Mouse (Mus musculus): ENCODE results near the gene Slc11a2. TPM values are rescaled to one million over a fixed set of nuclear protein-coding genes. Genes with fewer than 3 reads are reported as not detected.

The Slc11a2 gene
- polyA plus RNA-seq, 1 experiment from 2014 or later = 22.2 TPM

DNA sequence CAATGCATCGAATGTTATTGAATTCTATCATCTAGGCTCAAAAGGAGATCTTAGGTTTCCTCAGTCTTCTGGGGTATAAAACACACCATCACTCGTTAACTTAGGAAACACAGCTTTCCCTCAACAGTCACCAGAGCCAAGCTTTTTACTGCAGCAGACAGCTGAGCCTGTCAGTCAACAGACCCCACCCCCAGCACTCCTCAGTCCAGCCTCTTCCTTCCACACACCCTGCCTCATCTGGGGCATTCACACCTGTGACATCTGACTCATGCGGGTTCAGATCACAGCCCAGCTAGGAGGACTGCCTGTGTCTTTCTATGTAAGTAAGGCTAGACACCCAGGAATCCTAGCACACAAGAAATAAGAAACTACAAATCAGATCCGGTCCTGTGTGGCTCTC is 10.9 kb downstream of the Slc11a2 start:
- Histone ChIP-seq H3K36me3 (peaks cover 16% of the 10 kb centered on the region; the same call in 1 of the 2 replicates), H3K27ac (replicated peaks) (no peak overlapping the region), H3K4me2 (replicated peaks) (no peak overlapping the region), H3K4me3 (no peak overlapping the region), H3K27me3 (no peaks in the 10 kb centered on the region), H3K9me3 (no peaks in the 10 kb centered on the region), H3K9ac (replicated peaks) (no peak overlapping the region), H3K4me1 (no peaks in the 10 kb centered on the region)
- ATAC-seq (replicated peaks) = no peak
- WGBS = 70% methylated on average over 4 of the region's 4 CpGs

DNA sequence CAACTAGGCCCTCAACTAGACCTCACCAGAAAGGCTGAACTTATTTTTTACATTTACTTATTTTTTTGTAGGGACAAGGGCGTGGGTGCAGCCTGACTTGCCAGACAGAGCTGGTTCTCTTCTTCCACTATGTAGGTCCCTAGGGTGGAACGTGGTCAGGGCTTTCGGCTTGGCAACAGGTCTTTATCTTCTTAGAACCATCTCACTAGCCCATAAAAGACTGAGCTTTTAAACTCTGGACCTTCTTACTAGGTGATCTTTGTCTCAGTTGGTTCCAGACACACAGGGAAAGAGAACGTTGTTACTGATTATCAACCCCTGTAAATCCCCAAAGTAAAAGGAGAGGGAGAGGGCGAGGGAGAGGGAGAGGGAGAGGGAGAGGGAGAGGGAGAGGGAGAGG is 11.6 kb downstream of the Slc11a2 start:
- no peaks in the 10 kb centered on the region for H3K9me3 ChIP-seq
- no peak for ATAC-seq (replicated peaks)
- H3K4me1 ChIP-seq = no peaks in the 10 kb centered on the region
- no peak overlapping the region for H3K4me3 ChIP-seq
- no peaks in the 10 kb centered on the region for H3K27me3 ChIP-seq
- peaks cover 22% of the 10 kb centered on the region; the same call in 1 of the 2 replicates for H3K36me3 ChIP-seq
- no peak overlapping the region for H3K4me2 ChIP-seq (replicated peaks)
- 79% methylated on average over 4 of the region's 5 CpGs for WGBS
- H3K27ac ChIP-seq (replicated peaks) = no peak overlapping the region
- H3K9ac ChIP-seq (replicated peaks) = no peak overlapping the region

DNA sequence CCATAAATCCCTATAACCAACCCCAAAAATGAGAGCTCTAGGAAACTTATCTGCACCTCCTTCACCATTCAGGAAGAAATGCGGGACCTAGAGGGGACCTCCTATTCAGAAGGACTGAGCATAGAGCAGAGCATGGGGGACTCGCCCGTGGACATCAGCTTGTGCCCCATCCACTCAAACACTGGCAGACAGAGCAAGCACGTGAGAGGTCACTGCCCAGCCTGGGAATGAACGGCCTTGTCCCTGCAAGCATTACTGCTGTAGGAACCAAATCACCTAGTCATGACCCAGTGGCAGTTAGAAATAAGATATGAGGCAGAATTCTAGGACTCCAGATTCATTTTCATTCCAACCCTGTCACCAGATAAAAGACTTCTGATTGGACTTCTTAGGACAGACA is 13.1 kb downstream of the Slc11a2 start:
- Histone ChIP-seq H3K4me3 (no peak overlapping the region), H3K4me1 (no peaks in the 10 kb centered on the region), H3K27ac (replicated peaks) (no peak overlapping the region), H3K4me2 (replicated peaks) (no peak overlapping the region), H3K9me3 (no peaks in the 10 kb centered on the region), H3K36me3 (peaks cover 29% of the 10 kb centered on the region; the same call in 1 of the 2 replicates), H3K9ac (replicated peaks) (no peak overlapping the region), H3K27me3 (no peaks in the 10 kb centered on the region)
- 87% methylated on average over 5 of the region's 5 CpGs for WGBS
- no peak for ATAC-seq (replicated peaks)

DNA sequence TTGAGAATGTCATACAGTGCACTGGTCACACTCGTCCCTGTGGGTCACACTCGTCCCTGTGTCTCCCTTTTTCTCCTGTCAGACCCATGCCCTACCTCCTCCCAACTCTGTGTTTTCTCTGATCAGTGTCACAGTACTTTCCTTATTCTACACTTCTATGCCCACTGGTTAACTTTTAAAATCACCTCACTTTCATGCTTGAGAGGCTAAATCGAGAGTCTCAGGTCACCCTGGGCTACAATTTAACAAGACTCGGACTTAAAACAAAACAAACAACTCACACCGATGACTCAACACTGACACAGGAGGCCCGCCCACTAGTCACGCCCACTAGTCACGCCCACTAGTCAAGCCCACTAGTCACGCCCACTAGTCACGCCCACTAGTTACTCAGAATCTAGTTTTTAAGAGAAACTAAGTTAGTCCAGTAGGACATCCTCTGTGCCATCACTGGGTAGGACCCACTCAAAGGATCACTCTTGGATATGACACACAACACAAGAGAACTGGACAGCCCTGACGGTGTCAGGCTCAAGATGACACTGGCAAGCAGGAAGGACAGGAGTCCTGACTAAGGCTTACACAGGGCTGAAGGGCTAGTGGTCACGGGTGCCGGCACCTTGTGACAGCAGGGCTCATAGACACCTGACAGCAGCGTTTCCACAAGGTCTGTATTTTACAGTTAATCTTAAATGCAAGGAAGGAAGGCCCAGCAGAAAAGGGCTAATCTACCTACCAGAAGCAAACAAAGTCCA is 13.8 kb downstream of the Slc11a2 start:
- 67% methylated on average over 14 of the region's 14 CpGs for WGBS

DNA sequence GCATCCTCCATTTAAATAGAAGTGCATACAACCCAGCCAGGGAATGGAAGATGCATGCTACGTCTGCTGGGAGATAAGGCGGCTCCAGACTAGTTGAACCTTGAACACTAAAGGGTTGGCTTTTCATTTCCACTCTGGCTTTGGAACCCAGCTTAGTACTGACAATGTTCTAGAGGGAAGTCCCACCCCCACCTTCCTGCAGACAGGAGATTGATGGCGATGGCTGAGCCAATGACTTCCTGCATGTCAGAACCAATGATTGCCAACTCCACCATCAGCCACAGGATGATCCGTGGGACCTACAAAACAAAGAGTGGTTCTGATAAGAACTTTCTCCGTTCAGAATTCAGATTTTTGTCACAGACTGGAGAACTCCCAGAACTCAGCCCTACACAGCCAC is 18.8 kb downstream of the Slc11a2 start:
- no peak overlapping the region for H3K27ac ChIP-seq (replicated peaks)
- 93% methylated on average over 5 of the region's 5 CpGs for WGBS
- no peaks in the 10 kb centered on the region for H3K9me3 ChIP-seq
- no peak overlapping the region for H3K9ac ChIP-seq (replicated peaks)
- H3K4me2 ChIP-seq (replicated peaks) = no peak overlapping the region
- H3K4me1 ChIP-seq = no peaks in the 10 kb centered on the region
- peaks cover 58% of the 10 kb centered on the region for H3K36me3 ChIP-seq
- H3K27me3 ChIP-seq = no peaks in the 10 kb centered on the region
- H3K4me3 ChIP-seq = no peak overlapping the region
- ATAC-seq (replicated peaks) = no peak

More for the DNA sequence above, 13.8 kb downstream of the Slc11a2 start:
- peaks cover 30% of the 10 kb centered on the region; the same call in 1 of the 2 replicates for H3K36me3 ChIP-seq
- no peaks in the 10 kb centered on the region for H3K9me3 ChIP-seq
- H3K27me3 ChIP-seq = no peaks in the 10 kb centered on the region
- no peak overlapping the region for H3K4me3 ChIP-seq
- H3K4me2 ChIP-seq (replicated peaks) = no peak overlapping the region
- no peak overlapping the region for H3K27ac ChIP-seq (replicated peaks)
- no peaks in the 10 kb centered on the region for H3K4me1 ChIP-seq
- no peak overlapping the region for H3K9ac ChIP-seq (replicated peaks)
- ATAC-seq (replicated peaks) = no peak

DNA sequence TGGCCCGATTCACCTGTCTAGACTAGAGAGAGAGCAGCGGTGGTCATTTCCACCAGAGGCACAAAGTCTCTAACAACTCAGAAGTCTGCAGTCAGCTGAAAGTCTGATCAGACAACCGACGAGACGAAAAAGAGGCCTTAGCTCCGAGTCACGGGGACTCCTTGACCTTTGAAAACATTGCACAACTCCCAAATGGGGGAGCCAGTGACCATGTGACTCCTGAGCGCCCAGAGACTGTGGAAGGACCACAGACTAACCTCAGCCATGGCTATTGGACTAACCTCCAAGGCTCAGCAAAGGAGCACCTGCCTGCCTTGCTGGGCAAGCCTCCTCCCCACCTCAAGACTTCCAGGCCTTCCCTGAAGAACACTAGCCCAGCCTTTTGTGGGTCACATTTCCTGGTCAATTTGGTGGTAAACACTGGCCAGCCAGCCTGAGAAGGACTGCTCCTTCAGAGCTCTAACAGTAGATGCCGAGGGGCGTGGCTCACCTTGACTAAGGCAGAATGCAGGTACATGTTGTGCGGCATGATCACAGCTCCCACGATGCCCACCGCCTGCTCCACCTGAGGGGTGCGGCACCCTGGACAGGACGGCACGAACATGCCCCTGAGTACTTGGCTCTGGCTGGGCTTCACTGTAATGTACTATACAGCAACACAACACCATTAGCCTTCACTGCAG is 21.4 kb downstream of the Slc11a2 start:
- H3K36me3 ChIP-seq = peaks cover 66% of the 10 kb centered on the region
- WGBS = 93% methylated on average over 16 of the region's 16 CpGs
- no peak overlapping the region for H3K9ac ChIP-seq (replicated peaks)
- no peak overlapping the region for H3K27ac ChIP-seq (replicated peaks)
- no peak for ATAC-seq (replicated peaks)
- no peaks in the 10 kb centered on the region for H3K9me3 ChIP-seq
- H3K4me3 ChIP-seq = no peak overlapping the region
- no peak overlapping the region for H3K4me2 ChIP-seq (replicated peaks)
- H3K4me1 ChIP-seq = no peaks in the 10 kb centered on the region
- no peaks in the 10 kb centered on the region for H3K27me3 ChIP-seq

DNA sequence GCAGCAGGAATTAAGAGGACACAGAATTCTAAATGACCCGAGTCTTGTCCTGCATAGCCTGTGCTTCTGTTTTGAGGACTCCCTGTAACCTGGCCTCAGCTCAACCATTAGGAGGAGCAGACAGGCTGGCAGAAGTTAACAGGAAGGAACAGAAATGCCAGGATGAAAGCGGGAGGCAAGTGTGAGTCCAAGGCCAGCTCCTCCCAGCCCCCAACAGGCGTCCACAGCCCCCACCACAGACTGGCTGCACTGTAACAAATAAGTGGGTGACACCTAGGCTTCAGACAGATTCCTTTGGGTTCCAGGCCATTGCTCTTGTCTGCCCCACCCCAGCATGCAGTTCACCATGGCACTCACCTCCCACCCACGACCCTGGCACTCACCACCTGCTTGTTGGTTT is 22.1 kb downstream of the Slc11a2 start:
- Histone ChIP-seq H3K4me1 (no peaks in the 10 kb centered on the region), H3K27me3 (no peaks in the 10 kb centered on the region), H3K4me3 (no peak overlapping the region), H3K9me3 (no peaks in the 10 kb centered on the region), H3K4me2 (replicated peaks) (no peak overlapping the region), H3K36me3 (peaks cover 67% of the 10 kb centered on the region), H3K9ac (replicated peaks) (no peak overlapping the region), H3K27ac (replicated peaks) (no peak overlapping the region)
- 86% methylated on average over 4 of the region's 4 CpGs for WGBS
- no peak for ATAC-seq (replicated peaks)

DNA sequence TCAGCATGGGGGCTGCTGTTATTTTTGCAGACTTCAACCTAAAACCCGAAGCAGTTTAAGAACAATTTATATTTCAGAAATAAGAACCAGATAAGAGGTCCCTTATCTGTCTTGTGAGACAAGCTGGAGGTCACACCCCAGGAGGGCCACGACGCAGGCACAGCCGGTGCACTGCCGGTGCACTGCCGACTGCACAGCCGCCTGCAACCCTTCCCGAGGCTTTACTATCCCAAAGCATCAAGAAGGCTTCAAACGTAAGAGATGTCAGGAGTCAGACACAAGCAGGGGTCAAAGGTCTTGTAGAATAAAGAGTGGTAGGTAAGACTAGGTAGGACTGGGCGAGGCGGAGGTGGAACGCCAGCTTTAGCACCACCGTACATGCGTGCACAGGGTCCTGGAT is 22.5 kb downstream of the Slc11a2 start:
- Histone ChIP-seq H3K9me3 (no peaks in the 10 kb centered on the region), H3K4me1 (no peaks in the 10 kb centered on the region), H3K4me2 (replicated peaks) (no peak overlapping the region), H3K9ac (replicated peaks) (no peak overlapping the region), H3K27me3 (no peaks in the 10 kb centered on the region), H3K36me3 (peaks cover 70% of the 10 kb centered on the region), H3K4me3 (no peak overlapping the region), H3K27ac (replicated peaks) (no peak overlapping the region)
- WGBS = 94% methylated on average over 14 of the region's 14 CpGs
- no peak for ATAC-seq (replicated peaks)

DNA sequence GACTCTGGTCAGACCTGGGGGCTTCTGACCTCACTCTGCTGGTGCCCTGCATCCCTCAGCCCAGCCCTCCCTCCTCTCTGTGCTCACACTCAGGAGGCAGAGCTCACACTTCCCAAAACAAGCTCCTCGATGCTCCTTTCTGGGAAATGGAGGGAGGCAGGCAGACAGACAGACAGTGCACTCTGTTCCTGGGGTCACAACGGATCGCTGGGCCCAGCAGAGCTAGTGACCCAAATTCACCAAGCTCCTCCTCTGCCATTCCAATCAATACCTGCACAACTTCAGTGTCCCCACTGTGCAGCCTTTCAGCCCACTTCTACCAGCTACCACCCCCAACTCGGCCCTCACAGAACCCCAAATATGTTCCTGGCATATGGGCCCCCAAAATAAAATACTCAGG is 23.1 kb downstream of the Slc11a2 start:
- no peak for ATAC-seq (replicated peaks)
- Histone ChIP-seq H3K36me3 (peaks cover 71% of the 10 kb centered on the region), H3K4me3 (no peak overlapping the region), H3K27ac (replicated peaks) (no peak overlapping the region), H3K27me3 (no peaks in the 10 kb centered on the region), H3K4me1 (no peaks in the 10 kb centered on the region), H3K9ac (replicated peaks) (no peak overlapping the region), H3K4me2 (replicated peaks) (no peak overlapping the region), H3K9me3 (no peaks in the 10 kb centered on the region)
- WGBS = 93% methylated on average over 4 of the region's 4 CpGs

DNA sequence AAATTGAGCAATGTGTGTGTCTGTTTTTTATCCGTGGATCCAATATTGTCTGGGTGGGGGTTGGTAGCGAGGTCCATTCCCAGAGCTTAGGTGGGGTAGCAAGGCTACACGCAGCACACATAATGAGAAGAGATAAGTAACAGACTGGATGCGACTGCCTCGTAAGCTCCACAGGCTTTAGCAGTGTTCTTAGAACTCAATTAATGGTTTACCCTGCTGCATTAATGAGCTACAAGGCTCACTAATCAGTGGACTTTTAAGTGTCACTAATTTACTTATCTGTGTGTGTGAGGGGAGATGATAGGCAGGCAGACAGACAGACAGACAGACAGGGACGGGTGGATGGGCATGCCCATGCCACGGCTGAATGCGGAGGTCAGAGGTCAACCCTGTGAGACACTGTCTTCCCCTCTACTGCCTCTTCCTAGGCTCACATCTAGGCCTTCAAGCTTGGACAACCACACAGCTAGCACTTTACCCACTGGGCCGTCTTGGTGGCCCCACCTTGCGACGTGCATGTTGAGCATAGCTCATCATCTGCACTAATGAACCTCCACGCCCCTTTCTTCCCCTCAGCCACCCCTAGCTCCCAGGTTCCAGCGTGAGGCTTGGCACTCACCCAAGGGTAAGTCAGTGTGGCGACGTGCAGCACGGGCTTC is 24.2 kb downstream of the Slc11a2 start:
- H3K4me2 ChIP-seq (replicated peaks) = no peak overlapping the region
- H3K27ac ChIP-seq (replicated peaks) = no peak overlapping the region
- no peaks in the 10 kb centered on the region for H3K27me3 ChIP-seq
- no peaks in the 10 kb centered on the region for H3K4me1 ChIP-seq
- WGBS = 84% methylated on average over 16 of the region's 16 CpGs
- peaks cover 78% of the 10 kb centered on the region for H3K36me3 ChIP-seq
- no peak overlapping the region for H3K9ac ChIP-seq (replicated peaks)
- no peak for ATAC-seq (replicated peaks)
- H3K9me3 ChIP-seq = no peaks in the 10 kb centered on the region
- no peak overlapping the region for H3K4me3 ChIP-seq

DNA sequence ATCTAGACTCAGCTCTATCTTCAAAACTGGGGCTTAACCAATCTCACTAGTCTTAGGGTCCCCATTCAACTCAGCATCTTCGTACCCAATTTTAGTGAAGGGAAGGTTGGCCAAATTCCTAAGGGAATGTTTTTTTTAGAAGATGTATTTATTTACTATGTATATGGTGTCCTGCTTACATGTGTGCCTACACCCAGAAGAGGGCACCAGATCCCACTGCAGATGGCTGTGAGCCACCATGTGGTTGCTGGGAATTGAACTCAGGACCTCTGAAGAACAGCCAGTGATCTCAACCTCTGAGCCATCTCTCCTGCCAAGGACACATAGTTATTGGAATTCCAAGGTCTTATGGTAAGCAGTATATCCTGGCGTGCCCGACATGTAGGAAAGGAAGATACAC is 29.3 kb downstream of the Slc11a2 start:
- Histone ChIP-seq H3K9ac (replicated peaks) (no peak overlapping the region), H3K27ac (replicated peaks) (no peak overlapping the region), H3K9me3 (no peaks in the 10 kb centered on the region), H3K36me3 (peaks cover 66% of the 10 kb centered on the region), H3K4me1 (no peaks in the 10 kb centered on the region), H3K4me2 (replicated peaks) (no peak overlapping the region), H3K27me3 (no peaks in the 10 kb centered on the region), H3K4me3 (no peak overlapping the region)
- ATAC-seq (replicated peaks) = no peak
- WGBS = 95% methylated on average over 3 of the region's 3 CpGs

DNA sequence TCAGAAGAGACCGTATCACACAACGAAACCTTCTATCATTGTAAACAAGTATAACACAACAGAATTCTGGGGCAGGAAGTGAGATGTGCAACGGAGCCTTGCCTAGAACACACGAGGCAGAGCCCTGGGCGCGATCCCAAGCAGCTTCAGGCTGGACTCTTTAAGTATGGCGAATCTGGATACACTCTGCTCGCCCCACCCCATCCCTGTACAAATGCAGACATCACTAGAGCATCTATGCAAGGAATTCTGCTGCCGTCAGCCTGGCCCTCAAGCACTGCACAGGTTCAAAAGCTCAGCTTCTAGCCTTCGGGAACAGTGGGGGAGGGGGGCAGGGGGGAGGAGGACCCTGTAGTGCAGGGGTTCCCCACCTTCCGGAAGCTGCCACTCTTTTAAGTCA is 31.9 kb downstream of the Slc11a2 start:
- Histone ChIP-seq H3K4me1 (no peaks in the 10 kb centered on the region), H3K27ac (replicated peaks) (no peak overlapping the region), H3K4me2 (replicated peaks) (no peak overlapping the region), H3K9ac (replicated peaks) (no peak overlapping the region), H3K9me3 (no peaks in the 10 kb centered on the region), H3K36me3 (peaks cover 41% of the 10 kb centered on the region), H3K4me3 (no peak overlapping the region), H3K27me3 (no peaks in the 10 kb centered on the region)
- 87% methylated on average over 11 of the region's 11 CpGs for WGBS
- no peak for ATAC-seq (replicated peaks)

All from forebrain, embryonic 15.5 days (tissue).